Mouse (Mus musculus): ENCODE data around the gene Ikzf5.

The Ikzf5 gene

GRCm38 (mm10) chr7:131345856-131346541, 64.3 kb downstream of the Ikzf5 start:
- no peak for DNase-seq (ENCODE audit: low read depth, low spot score)

All from CD4-positive helper T cell, adult 2 months (primary cell).